Mouse (Mus musculus): Measurements from ENCODE around the gene Ryr2.

GRCm38 (mm10) chr13:11884175-11884574, 222.6 kb downstream of the Ryr2 start:
- no peak for TF ChIP-seq CTCF (IDR thresholded peaks at IDR 0.05; ENCODE audit: control insufficient read depth, insufficient read depth, insufficient replicate concordance, low read depth, low read length)
- no peak for TF ChIP-seq POLR2A (IDR thresholded peaks at IDR 0.05; ENCODE audit: control insufficient read depth, low read depth, low read length)
